Mouse (Mus musculus): ENCODE measurements at regions not wholly inside any gene's neighbourhood (a gene's known extent, or its start where the extent isn't known, plus 50 kb on each side); places are given as distances from the start of the nearest gene placed in this dataset.

DNA sequence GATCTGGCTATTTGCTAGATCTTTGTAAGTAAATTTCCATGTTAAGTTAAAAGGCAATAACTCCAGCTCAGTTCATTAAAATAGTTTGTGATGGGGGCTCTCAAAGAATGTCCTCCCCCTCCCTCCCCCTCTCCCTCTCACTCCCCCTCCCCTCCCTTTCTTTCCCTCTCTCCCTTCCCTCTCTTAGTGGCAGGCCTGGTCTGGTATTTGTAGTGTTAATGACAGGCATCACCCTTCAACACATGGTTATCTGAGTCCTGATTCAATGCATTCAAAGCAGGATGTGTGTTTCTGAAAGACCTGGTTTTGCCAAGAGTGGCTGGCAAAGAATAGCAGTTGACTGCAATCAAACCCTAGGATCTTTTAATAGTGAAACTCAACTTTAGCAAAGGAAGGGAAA, 383.4 kb upstream of the Mpdz start:
- DNase-seq: no peak

- no peak for DNase-seq
These were observed 381.0 kb upstream of the Mpdz start for GRCm38 (mm10) chr4:81823566-81823965.

DNA sequence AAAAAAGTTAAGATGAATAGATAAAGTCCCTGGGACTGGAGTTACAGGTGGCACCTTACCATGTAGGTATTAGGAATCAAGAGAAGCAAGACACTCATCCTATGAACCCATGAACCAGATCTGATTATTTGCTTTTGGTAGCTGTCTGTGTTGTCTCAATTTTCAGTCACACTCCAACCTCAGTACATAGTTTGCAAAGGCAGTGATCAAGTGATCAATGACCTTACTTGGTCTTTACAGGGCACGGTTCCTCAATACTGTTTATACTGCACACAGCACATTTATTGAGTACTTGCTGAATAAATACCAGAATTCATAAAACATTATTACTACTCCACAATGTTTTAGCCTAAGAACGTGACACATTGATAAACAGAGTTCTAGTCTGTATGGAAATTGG, 346.7 kb upstream of the Mpdz start:
- DNase-seq: no peak

GRCm38 (mm10) chr4:81788636-81789035, 346.0 kb upstream of the Mpdz start:
- DNase-seq: no peak

- no peak for DNase-seq
These were observed 339.4 kb upstream of the Mpdz start for GRCm38 (mm10) chr4:81781971-81782370.

DNA sequence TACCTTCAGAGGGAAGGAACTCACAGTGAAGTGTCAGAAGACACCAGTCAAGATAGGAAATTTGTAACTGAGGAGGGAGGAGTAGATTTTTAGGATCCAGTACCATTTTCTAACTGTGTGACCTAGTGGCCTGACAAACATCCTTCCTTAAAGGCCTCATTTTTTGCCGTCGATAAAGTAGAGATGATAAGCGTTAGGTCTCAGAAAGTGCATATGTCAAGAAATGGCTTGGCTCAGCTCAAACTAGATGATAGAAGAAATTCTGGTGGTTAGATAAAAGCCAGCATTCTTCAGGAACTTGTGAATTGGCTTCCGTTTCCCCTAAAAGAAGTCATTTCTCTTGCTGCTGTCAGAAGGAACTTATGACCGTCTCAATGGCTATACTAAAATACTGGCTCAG, 324.1 kb upstream of the Mpdz start:
- no peak for DNase-seq

DNA sequence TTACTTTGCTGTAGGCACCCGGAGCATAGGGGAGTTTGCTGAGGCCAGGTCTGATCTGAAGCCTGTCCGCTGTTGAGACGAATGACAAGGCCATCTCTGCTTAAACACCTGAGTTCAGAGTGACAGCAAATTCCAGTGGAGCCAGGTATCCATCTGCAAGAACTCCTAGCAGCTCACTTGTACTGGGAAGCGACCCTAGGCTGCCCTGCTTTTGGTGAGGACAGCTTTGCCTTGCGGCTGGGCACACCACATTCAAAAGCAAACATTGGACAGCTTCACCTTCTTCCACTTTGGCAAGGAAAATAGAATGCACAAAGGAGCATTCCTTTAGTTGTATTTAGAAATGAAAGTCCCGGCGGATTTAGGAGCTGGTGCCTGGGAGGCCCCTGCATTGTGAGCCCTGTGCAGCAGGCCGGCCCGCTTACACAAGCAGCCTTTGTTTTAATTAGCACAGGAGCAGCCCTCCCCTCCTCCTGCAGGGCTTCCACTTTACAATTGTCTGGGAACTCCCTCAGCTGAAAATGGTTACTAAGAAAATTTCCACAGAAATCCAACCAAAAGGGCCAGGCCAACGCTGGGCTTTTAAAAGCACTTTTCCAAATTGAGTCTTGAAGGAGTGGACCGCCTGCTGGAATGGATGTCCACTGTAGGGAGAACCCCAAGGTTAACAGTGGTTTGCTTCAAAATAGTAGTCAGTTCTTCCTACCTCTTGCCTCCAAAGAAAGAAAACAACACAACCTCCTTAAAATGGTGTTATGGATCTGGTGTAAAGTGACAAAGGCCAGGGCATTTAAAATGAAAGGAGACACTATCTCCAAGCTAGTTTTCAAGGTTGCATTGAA, 321.6 kb upstream of the Mpdz start:
- DNase-seq: peak in 1 of 2 experiments; percentile 31

DNA sequence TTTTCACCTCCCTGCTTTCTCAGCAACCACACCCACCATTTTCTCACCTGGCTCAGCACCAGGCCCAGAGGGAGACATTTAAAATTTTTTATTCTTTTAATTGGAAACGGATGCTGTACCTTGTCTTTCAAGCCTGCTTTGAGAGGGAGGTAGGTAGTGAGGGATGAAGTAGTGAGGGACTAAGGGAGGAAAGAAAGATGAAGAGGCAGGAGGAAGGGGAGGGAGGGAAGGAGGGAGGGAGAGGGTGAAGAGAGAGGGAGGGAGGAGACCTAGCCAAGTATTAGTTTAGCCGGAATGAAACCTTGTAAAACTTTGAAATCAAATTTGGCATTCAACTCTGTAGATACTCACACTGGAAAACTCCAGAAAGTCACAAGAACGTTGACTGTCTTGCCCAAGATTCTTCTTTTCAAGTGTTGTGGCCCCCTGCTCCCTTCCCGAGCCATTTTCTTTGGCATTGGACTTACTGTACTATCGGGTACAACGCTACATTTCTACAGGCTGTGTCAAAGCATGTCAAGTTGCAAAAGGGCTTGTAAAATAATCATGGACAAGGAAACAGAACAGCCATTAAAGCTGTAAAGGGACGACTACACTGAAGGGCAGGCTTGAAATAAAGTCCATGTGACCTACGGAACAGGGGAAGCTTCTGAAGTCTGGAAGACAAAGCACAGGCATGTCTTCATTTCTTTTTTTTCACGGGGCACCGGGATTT, 320.9 kb upstream of the Mpdz start:
- no peak for DNase-seq

- DNase-seq: peak; percentile 41 to 44
These were observed 320.1 kb upstream of the Mpdz start for GRCm38 (mm10) chr4:81762592-81763229.

DNA sequence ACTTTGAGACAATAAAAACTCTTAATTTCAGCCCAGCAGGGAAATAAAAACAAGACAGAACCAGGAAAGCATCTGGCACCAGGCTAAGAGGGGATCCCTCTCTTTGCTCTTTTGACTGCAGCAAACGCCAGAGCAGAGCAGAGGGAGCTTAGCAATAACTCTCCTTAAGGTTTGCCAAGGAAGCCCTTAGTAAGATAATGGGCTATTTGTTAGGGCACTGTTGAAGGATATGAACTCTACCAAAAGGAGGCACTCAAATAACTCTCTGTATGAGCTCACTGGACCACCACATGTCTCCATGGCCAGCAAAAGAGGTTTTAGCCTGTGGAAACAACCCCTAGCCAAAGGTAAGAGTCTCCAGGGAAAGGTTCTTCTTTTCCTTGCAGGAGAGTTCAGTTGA, 315.3 kb upstream of the Mpdz start:
- no peak for DNase-seq

GRCm38 (mm10) chr4:81744629-81745509, 302.3 kb upstream of the Mpdz start:
- peak; percentile 37 to 48 for DNase-seq

GRCm38 (mm10) chr4:81743978-81744628, 301.5 kb upstream of the Mpdz start:
- DNase-seq: peak; percentile 74 to 82

DNA sequence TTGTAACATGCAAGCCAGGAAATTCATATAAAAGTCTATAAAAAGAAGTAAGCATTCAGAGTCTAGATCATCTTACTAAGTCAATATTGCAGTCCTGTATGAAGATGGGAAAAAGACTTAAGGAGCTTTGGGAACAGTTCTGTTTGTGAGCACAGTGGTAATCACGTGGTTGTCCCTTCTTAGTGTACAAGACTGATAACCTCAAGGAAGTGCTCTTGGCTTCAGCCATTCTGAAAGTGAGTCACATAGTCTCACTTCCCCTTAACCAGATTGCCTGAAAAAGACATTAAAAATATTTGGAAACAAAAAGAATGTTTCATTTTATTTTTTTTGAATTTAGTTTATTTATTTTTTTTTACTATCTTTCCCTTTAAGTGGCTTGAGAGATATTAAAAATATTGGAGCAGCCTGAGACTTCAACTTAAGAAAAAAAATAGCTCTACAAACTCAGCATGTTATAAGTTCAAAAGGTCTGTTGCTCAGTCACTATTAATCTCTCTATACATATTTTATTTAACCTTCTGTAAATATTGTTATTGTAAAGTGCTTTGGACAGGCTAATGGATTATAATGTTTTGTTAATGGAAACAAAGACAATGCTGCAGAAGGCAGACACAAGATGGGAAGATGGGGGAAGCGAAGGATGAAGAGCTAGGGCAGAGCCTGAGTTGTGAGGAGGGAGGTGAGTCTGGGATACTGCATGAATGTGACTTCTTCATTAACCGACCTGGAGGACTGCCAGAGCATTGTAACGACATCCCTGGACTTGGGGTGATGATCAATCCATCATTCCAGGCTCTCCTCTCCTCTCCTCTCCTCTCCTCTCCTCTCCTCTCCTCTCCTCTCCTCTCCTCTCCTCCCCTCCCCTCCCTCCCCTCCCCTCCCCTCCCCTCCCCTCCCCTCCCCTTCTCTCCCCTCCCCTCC, 300.2 kb upstream of the Mpdz start:
- DNase-seq: peak; percentile 29 to 33

DNA sequence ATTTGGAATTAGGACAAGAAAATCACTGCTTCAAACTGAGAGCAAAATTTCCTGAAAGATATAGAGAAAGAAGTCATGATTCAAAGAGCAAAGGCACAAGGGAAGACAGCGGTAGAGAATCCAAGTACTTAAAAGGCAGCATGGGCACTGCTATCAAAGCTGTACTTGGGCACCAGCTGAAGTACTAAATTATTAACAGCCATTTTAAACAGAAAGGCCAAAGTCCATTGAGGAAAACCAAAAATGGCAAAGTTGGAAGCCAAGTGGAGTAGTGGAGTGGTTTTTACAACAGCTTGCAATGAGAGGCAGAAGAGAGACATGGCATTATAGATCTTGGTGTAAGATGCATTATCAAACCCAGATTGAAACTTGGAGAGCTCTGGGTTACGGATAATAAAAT, 291.8 kb upstream of the Mpdz start:
- no peak for DNase-seq

- no peak for DNase-seq
These were observed 287.8 kb upstream of the Mpdz start for GRCm38 (mm10) chr4:81730386-81730785.

DNA sequence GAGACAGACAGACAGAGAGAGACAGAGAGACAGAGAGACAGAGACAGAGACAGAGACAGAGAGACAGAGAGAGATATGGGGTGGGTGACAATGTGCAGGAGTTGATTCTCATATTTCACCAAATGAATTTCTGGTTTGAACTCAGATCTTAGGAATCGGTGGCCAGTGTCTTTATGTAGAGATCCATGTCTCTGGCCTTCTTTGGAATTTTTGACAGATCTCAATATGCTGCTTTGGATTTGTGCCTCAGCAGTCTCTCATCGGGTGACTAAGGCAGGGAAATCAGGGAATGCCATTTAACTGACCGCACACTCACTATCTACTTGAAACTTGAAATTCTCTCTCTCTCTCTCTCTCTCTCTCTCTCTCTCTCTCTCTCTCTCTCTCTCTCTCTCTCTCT, 286.3 kb upstream of the Mpdz start:
- peak; percentile 38 to 44 for DNase-seq

DNA sequence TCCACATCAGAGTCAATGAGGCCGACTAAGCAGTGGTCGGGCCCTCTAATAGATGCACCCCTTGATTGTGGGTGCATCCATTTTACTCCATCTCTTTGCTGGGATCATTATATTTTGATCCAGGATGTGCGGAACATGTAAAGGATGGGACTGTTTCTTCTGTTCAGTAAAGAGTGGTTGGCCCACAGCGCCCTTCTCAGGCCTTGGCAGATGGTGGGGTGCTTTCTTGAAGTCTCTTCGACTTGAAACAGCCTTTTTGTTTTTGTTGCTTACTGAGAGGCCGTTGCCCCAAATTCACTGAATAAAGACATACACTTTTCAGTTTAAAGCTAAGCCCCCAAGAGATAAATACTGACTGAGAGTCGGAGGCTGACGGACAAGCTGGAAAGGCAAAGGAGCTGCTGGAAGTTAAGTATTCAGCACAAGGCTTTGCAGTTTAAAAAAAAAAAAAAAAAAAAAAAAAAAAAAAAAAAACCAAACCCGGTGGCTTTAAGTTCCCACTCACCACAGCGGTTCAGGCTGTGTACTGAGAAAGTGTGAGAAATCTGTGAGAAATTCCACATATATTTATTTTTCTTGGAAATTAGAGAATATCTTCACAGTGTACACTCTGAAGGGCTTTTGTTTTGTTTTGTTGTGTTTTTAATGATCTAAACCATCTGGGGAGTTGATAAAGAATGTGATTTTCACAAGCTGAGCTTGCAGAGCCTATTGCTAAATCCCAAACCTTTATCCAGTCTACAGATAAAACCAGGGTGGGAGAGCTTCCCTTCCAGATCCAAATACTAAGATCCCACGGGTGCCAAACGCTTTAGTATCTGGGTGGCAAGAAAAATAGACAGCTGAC, 285.3 kb upstream of the Mpdz start:
- peak; percentile 58 to 69 for DNase-seq

GRCm38 (mm10) chr4:81726761-81727723, 284.4 kb upstream of the Mpdz start:
- peak; percentile 83 to 89 for DNase-seq

DNA sequence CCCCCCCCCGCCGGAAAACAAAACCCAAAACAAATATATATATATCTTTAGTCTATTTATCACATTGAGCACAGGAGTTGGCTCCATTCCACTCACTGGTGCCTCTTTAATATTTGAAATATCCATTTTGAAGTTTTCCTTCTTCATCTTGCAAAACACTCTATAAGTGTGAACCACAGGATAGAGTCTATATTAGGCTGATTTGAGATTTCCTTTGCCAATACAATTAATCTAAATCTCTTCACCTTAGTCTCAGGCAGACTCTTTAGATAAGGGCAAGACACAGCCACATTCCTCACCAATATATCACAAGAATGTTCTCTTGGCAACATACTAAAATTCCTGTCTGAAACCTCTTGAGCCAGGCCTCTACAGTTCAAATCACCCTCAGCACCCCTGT, 282.1 kb upstream of the Mpdz start:
- no peak for DNase-seq

All from cerebellum, postnatal 10 days (tissue).